Mouse (Mus musculus) ovary, adult 18-20 months (tissue): ENCODE measurements around the gene 1700010I14Rik.

ENCODE experiments used
- DNase-seq: peaks from one replicate; pipeline ENCODE4 v3.0.0; 2022; ENCODE audit warnings: low spot score, mixed read lengths

The 1700010I14Rik gene

GRCm38 (mm10) chr17:9030181-9030580 is 42.0 kb downstream of the 1700010I14Rik start:
- DNase-seq, result no peak

DNA sequence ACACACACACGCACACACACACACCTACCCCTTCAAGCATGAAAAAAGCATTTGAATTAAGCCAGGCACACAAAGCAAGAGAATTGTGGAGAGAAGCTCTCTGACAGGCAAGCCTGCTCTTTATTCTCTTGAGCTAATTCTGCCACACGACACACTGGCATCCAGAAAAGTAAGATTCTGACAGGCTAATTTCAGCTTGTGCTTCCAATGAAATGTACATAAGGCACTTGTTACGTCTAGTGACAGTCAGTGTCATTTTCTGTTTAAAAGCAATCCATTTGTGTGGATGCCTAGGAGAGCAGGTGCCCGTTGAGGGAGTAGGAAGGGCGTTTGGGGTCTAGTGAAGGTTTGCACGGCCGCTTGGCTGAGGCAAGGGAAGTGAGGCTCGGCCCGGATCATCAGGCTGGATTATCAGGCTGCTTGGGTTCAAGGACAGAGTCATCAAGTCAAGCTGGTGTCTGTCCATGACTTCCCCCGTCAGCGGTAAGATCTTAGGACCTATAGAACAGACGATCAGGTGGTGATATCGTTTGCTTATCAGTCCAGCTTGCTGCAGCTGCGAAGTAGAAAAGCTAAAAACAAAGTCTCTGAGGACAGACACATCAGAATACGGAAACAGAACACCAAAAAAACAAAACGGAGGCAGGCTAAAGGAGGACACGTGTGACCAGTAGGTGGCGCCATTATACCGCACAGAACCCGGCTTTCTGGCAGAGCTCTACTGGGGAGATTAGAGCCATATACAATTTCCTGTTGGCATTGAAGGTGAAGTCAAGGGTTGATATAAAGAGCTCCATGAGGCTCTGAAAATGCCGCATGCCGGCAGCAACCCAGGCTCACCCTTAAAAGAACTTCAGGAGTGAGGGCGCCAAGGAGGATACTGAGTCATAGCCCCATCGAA is 43.4 kb downstream of the 1700010I14Rik start:
- peak; percentile 37 for DNase-seq

- DNase-seq, result no peak
Observed at GRCm38 (mm10) chr17:9032362-9033044, 44.4 kb downstream of the 1700010I14Rik start.

GRCm38 (mm10) chr17:9033511-9033910 is 45.4 kb downstream of the 1700010I14Rik start:
- DNase-seq, result no peak

DNA sequence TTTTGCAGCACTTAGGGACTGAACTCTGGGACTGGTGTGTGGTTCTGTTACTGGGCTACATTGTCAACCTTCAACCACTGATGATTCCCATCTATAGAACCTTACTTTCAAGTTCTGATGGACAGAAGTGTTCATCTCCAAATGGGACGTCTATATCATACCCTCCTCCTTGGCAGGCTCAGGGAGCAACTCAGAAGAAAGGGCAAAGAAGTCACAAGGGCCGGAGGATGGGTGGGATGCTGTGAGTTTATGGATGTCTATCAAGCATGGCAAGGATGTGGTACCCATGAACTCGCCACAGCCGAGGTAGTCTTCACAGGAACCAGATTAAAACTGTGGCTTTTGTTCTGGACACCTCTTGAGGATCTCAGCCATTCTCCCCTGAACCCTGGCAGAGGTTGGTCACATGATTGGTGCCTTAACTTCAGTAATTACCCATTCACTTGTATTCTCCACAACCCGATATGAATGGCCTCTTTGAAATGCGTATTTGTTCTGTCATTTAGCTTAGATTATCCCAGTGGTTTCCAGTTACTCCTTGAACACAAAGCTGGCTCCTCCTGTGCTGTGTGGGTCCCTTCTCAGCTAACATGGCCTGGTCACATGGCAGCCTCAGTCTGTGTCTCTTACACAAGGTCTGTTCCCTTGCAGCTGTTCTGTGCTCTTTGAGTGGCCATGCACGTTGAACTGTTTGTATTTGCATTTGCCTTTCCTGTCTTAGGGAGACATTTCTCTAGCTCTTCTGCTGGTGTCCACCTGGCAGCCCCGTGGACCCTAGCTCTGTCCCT is 47.6 kb downstream of the 1700010I14Rik start:
- no peak for DNase-seq

DNA sequence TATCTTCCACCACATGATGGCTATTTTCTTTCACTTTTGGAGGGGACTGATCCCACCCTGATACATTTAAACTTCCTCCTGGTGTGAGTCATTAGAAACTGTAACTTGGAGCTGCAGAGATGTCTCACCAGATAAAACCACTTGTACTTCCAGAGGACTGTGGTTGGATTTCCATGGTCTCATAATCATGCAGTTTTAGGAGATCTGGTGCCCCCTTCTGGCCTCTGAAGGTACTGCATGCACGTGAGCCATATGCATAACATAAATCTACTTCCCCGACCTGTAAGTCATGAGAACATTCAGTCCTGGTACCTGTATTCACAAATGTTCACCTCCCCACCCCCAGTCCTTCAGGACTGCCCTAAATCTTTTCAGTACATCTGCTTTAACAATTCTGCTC is 54.6 kb downstream of the 1700010I14Rik start:
- no peak for DNase-seq

DNA sequence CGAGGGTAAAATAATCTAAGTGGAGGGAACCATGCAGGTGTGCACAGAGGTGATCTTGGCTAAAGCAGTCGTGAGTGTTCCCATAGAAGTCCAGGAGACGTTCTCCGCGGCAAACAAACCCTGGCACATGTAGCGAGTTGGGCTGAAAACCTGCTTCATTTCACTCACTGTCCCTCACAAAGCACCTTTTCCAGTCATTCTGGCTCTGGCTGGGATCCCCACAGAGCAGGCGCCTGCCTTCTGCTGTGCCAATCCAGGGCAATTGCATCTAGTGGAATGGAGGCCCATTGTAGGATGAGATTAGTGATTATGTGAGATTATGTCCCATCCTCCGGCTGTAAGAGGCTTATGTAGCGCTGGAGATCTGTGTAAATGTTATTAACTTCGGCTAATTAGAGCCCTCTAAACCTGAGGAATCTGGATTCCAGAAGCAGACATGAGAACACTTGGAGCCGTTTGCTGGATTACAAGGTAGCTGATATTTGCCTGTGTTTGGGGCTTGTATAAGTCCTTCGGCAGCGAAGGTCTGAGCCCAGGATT is 64.4 kb downstream of the 1700010I14Rik start:
- DNase-seq, result no peak

DNA sequence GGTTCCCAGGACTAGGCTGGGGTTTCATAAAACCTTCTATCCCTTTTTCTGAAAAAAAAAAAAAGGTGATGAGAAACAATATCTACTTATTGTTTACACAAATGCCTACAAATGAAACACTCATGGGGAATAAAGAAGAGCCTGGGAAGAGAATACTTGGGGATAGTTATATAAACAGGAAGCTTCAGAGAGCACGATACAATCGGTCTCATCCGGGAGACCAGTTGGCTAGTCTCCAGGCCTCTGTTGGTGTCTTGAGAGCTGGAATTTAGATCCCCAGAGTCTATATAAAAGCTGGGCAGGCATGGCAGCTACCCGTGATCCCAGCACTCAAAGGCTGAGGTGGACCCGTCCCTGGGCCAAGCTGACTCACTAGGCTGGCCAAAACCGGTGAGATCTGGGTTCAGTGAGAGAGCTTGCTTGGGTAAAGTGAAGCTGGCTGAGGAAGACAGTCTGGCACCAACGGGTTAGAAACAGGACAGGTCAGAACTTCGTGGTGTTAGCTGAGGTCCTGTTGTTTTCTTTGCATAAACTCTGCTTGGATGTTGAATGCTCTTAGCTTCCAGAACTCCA is 71.3 kb downstream of the 1700010I14Rik start:
- no peak for DNase-seq
